Comparison of ENCODE assay signal across 8 mouse cellular contexts in the genomic region with DNA sequence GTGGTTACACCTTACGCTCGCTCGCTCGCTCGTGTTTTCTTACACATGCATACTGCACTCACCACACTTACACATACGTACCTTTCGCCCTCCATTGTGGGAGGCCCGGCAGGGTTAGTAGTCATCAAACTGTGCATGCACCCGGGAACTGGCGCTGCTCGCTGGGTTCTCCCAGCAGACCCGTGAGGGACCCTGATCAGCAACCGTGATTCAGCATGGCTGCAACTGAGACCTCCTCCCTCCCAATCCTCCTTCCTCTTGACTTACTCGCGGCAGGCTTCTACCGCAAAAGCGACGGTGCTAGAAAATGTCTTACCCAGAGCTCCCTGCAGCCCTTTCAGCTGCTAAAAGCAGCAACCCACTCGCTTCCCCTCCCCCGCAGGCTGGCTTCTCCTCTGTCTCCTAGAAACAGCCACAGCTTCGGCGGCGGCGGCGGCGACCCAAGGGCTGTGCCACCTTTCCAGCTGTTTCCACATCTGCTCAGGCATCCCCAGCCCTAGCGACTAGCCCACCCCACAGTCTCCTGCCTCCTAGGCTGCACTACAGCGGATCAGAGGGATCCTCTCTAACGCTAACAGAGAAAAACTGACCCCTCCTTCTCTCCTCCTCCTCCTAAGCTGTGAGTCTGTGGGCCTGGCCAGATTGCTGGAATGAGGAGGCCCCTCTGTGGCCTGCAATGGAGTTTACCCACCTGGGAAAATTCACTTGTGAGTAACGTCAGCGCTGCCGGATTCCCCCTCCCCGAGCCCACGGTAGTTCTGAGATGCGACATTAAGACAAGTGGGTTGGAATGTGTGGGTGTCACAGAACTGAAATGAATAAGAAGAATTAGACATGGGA. TPM values are rescaled to one million over a fixed set of nuclear protein-coding genes. Genes with fewer than 3 reads are reported as not detected.
DNase-seq lines count a peak whose midpoint lies in the region; ATAC-seq and TF ChIP-seq lines count a peak whose summit lies in the region.

Gene Klhl3, minus strand, starts transcription at position 532 of the 840 bp plus-strand sequence.

- peak; percentile 57 for DNase-seq in ES-CJ7 (ENCODE audit: low read depth, low spot score)
- DNase-seq in cerebellum, adult 2 months, result peak; percentile 76 to 80
- peak; percentile 72 for DNase-seq in hindbrain, embryonic 14.5 days (ENCODE audit: low spot score)
- peak; percentile 79 to 89 for DNase-seq in left cerebral cortex, adult 18-20 months (ENCODE audit: low spot score in 2 of 2)
- peak; percentile 57 for DNase-seq in lung, postnatal 25 days (ENCODE audit: low spot score)
- peak; percentile 66 for DNase-seq in ovary, postnatal 36 days (ENCODE audit: low spot score)
- DNase-seq in thymus, postnatal 14 days, result peak; percentile 91

- H3K27me3 ChIP-seq in cerebellum, adult 2 months (ENCODE audit: control insufficient read depth, insufficient read depth, low read length), result no peaks in the 10 kb centered on the region
- H3K27me3 ChIP-seq in hindbrain, embryonic 14.5 days (ENCODE audit: control insufficient read depth, insufficient read depth, low read length), result no peaks in the 10 kb centered on the region

- H3K9ac ChIP-seq in hindbrain, embryonic 14.5 days, result peak within 1 kb of the TSS; percentile 87

- no peak; the same call in 1 of the 2 replicates for TF ChIP-seq POLR2A in cerebellum, adult 2 months (IDR thresholded peaks at IDR 0.05; ENCODE audit: borderline replicate concordance, insufficient read depth, low read length)

- H3K36me3 ChIP-seq in hindbrain, embryonic 14.5 days (replicated peaks; ENCODE audit: control insufficient read depth, insufficient read depth), result no peaks in the 10 kb centered on the region

- H3K4me1 ChIP-seq in cerebellum, adult 2 months (ENCODE audit: control insufficient read depth, insufficient read depth, low read length), result peaks cover 16% of the 10 kb centered on the region; the same call in 1 of the 2 replicates
- peaks cover 23% of the 10 kb centered on the region for H3K4me1 ChIP-seq in hindbrain, embryonic 14.5 days (replicated peaks; ENCODE audit: control insufficient read depth, insufficient read depth, low read length)

- peak within 1 kb of the TSS; percentile 86 for H3K27ac ChIP-seq in cerebellum, adult 2 months (ENCODE audit: insufficient read depth, low read length)
- peak within 1 kb of the TSS; percentile 96 for H3K27ac ChIP-seq in hindbrain, embryonic 14.5 days

- H3K9me3 ChIP-seq in hindbrain, embryonic 14.5 days (ENCODE audit: control insufficient read depth, low read length), result no peaks in the 10 kb centered on the region

- peak within 1 kb of the TSS; percentile 92 for H3K4me2 ChIP-seq in hindbrain, embryonic 14.5 days (replicated peaks)

- peak; percentile 17; the same call in 1 of the 2 replicates for TF ChIP-seq CTCF in cerebellum, adult 2 months (IDR thresholded peaks at IDR 0.05; ENCODE audit: borderline replicate concordance, insufficient read depth, low read depth, low read length)

- peak within 1 kb of the TSS; percentile 65 for H3K4me3 ChIP-seq in cerebellum, adult 2 months (replicated peaks; ENCODE audit: insufficient read depth, low read depth, low read length)
- H3K4me3 ChIP-seq in hindbrain, embryonic 14.5 days (replicated peaks; ENCODE audit: low read length), result peak within 1 kb of the TSS; percentile 59

- under 1% methylated on average over 35 of the region's 35 CpGs for WGBS in cerebellum, adult 2 months
- WGBS in hindbrain, embryonic 14.5 days, result 1% methylated on average over 35 of the region's 35 CpGs

- ATAC-seq in frontal cortex, adult (ENCODE audit: low TSS enrichment), result peak; percentile 70
- peak; percentile 92 for ATAC-seq in hindbrain, embryonic 14.5 days (ENCODE audit: low FRiP score)

RNA-seq across cellular contexts. Expression of gene Klhl3, which starts in this region (rescaled TPM):
- 16.1 and 18.4 TPM in 2 replicates for polyA plus RNA-seq in cerebellum, adult 2 months (2012; rRNA removed)
- polyA plus RNA-seq in hindbrain, embryonic 14.5 days (2014; fragmentation: Nextera tagmentation; extraction: Ambion mirVana), result 10.8 and 11.9 TPM in 2 replicates
- total RNA-seq in left cerebral cortex, adult 18-20 months (2021), result 10 to 100 TPM; 30.1 to 33.9 TPM

Comparison
In these comparisons a context has a peak if more than half of its experiments do, and no peak if none do; other contexts are left out.
1. Peak in every context shown above with its lines: DNase-seq, ATAC-seq, H3K4me3 ChIP-seq and H3K27ac ChIP-seq.